Mouse (Mus musculus) myocyte (in vitro differentiated cells): ENCODE measurements around the gene Gm47289.

Experiments used
- MAX ChIP-seq: IDR thresholded peaks from one replicate; pipeline ENCODE4 v1.6.1; 2011; ENCODE audit warnings: low read depth, mild to moderate bottlenecking, control low read depth
- MYOG ChIP-seq, 3 experiments: IDR thresholded peaks; one replicate each; pipeline ENCODE4 v1.6.1; 2011; ENCODE audit warnings: control low read depth in 2 of 3, low read depth in 2 of 3, mild to moderate bottlenecking in 2 of 3; ENCODE audit not compliant: insufficient read length in 2 of 3, control insufficient read depth in 1 of 3, insufficient read depth in 1 of 3
- POLR2A ChIP-seq: IDR thresholded peaks from one replicate; pipeline ENCODE4 v1.6.1; 2011; ENCODE audit warnings: low read depth, mild to moderate bottlenecking, control low read depth, moderate library complexity; ENCODE audit not compliant: insufficient read length

- TF ChIP-seq POLR2A, result no peak
- TF ChIP-seq MYOG (IDR thresholded peaks at IDR 0.05; ENCODE audit: control insufficient read depth in 1 of 3, insufficient read depth in 1 of 3, insufficient read length in 2 of 3, low read depth in 2 of 3), result no peak
- TF ChIP-seq MAX, result no peak
Observed at GRCm38 (mm10) chr9:119158861-119159260, at the start of gene Gm47289.
